Mouse (Mus musculus) neural tube, embryonic 11.5 days (tissue): Measurements from ENCODE around the gene Nek7. TPM values are rescaled to one million over a fixed set of nuclear protein-coding genes. Genes with fewer than 3 reads are reported as not detected.

ENCODE experiments used
- ATAC-seq: fragments of 200-750 bp; cut with Nextera tagmentation; 2 replicates; pipeline ENCODE4 v1.8.0; 2017; ENCODE audit warnings: moderate number of reproducible peaks, mild to moderate bottlenecking, moderate TSS enrichment, moderate library complexity; ENCODE audit not compliant: insufficient read depth, low FRiP score, low TSS enrichment
- DNase-seq: peaks from one replicate; pipeline ENCODE4 v3.0.0-alpha.2; 2015; ENCODE audit warnings: low spot score
- H3K27ac ChIP-seq: fragments of 300-500 bp; sonication (generic); 2 replicates; pipeline ENCODE4 v1.5.1; 2014; ENCODE audit warnings: low read depth, mild to moderate bottlenecking, low read length
- H3K27me3 ChIP-seq: fragments of 300-500 bp; sonication (generic); 2 replicates; pipeline ENCODE4 v1.6.1; 2014; ENCODE audit warnings: mild to moderate bottlenecking, low read length, mixed read lengths; ENCODE audit not compliant: control insufficient read depth, insufficient read depth
- H3K36me3 ChIP-seq: fragments of 300-500 bp; sonication (generic); 2 replicates; pipeline ENCODE4 v1.6.1; 2014; ENCODE audit warnings: mild to moderate bottlenecking, low read length, moderate library complexity, mixed read lengths; ENCODE audit not compliant: control insufficient read depth, insufficient read depth
- H3K4me1 ChIP-seq: fragments of 300-500 bp; sonication (generic); 2 replicates; pipeline ENCODE4 v1.6.1; 2014; ENCODE audit warnings: low read length, mixed read lengths; ENCODE audit not compliant: control insufficient read depth, insufficient read depth
- H3K4me2 ChIP-seq: fragments of 300-500 bp; sonication (generic); 2 replicates; pipeline ENCODE4 v1.6.1; 2014; ENCODE audit warnings: low read depth, mild to moderate bottlenecking, moderate library complexity
- H3K4me3 ChIP-seq: fragments of 300-500 bp; sonication (generic); 2 replicates; pipeline ENCODE4 v1.5.1; 2014; ENCODE audit warnings: low read depth, low read length
- H3K9ac ChIP-seq: fragments of 300-500 bp; sonication (generic); 2 replicates; pipeline ENCODE4 v1.6.1; 2014; ENCODE audit warnings: mild to moderate bottlenecking, low read length
- H3K9me3 ChIP-seq: fragments of 300-500 bp; sonication (generic); 2 replicates; pipeline ENCODE4 v1.6.1; 2016; ENCODE audit warnings: low read length; ENCODE audit not compliant: control insufficient read depth
- WGBS: fragments of 180-500 bp; shearing (Covaris S2); extraction: QIAGEN DNeasy Blood & Tissue Kit; methylation state at CpG from one replicate; pipeline ENCODE4 v1.1.7; 2014; 5-methylcytosine and 5-hydroxymethylcytosine counted together
- polyA plus RNA-seq: library from polyadenylated mRNA; unstranded; fragments of >200 nt; fragmentation: Nextera tagmentation; extraction: Ambion mirVana; gene quantifications from 2 replicates; pipeline ENCODE4 v1.2.1, GENCODE M21; 2014

The Nek7 gene
- 23.4 and 24.2 TPM in 2 replicates for polyA plus RNA-seq

GRCm38 (mm10) chr1:138619996-138620461, at the start of gene Nek7:
Gene Nek7, minus strand, starts transcription at chr1:138620141.
- DNase-seq (peak; percentile 42), ATAC-seq (peak; percentile 26; the same call in 1 of the 2 replicates)
- H3K4me3 ChIP-seq = peak within 1 kb of the TSS; percentile 95
- H3K9ac ChIP-seq = peak within 1 kb of the TSS; percentile 79
- 4% methylated on average over 11 of the region's 11 CpGs for WGBS
- no peaks in the 10 kb centered on the region for H3K4me1 ChIP-seq
- H3K36me3 ChIP-seq = no peaks in the 10 kb centered on the region
- H3K4me2 ChIP-seq = peak within 1 kb of the TSS; percentile 41
- no peaks in the 10 kb centered on the region for H3K27me3 ChIP-seq
- peak within 1 kb of the TSS; percentile 83 for H3K27ac ChIP-seq
- H3K9me3 ChIP-seq = no peaks in the 10 kb centered on the region

- Histone ChIP-seq H3K9ac (no peak overlapping the region), H3K4me1 (no peaks in the 10 kb centered on the region), H3K4me3 (no peak overlapping the region), H3K36me3 (no peaks in the 10 kb centered on the region), H3K9me3 (no peaks in the 10 kb centered on the region), H3K27me3 (no peaks in the 10 kb centered on the region), H3K4me2 (no peak overlapping the region), H3K27ac (no peak overlapping the region)
- no peak for DNase-seq
- 64% methylated on average over 2 of the region's 2 CpGs for WGBS
- ATAC-seq = peak; percentile 77
Measured at GRCm38 (mm10) chr1:138662342-138662741, 42.4 kb upstream of the Nek7 start.

- no peaks in the 10 kb centered on the region for H3K4me1 ChIP-seq
- DNase-seq (no peak), ATAC-seq (no peak)
- H3K36me3 ChIP-seq = no peaks in the 10 kb centered on the region
- H3K9me3 ChIP-seq = no peaks in the 10 kb centered on the region
- H3K4me3 ChIP-seq = no peak overlapping the region
- no peak overlapping the region for H3K27ac ChIP-seq
- H3K9ac ChIP-seq = no peak overlapping the region
- H3K27me3 ChIP-seq = no peaks in the 10 kb centered on the region
- H3K4me2 ChIP-seq = no peak overlapping the region
Measured at GRCm38 (mm10) chr1:138654212-138654611, 34.3 kb upstream of the Nek7 start.

- Histone ChIP-seq H3K27ac (no peak overlapping the region), H3K36me3 (no peaks in the 10 kb centered on the region), H3K4me1 (no peaks in the 10 kb centered on the region), H3K4me2 (no peak overlapping the region), H3K9ac (no peak overlapping the region), H3K4me3 (no peak overlapping the region), H3K27me3 (no peaks in the 10 kb centered on the region), H3K9me3 (no peaks in the 10 kb centered on the region)
- no peak for ATAC-seq
- no peak for DNase-seq
- WGBS = 84% methylated on average over 3 of the region's 3 CpGs
Measured at GRCm38 (mm10) chr1:138644991-138645390, 25.1 kb upstream of the Nek7 start.

- WGBS = 81% methylated on average over 3 of the region's 3 CpGs
Measured at GRCm38 (mm10) chr1:138643306-138643830, 23.4 kb upstream of the Nek7 start.

GRCm38 (mm10) chr1:138640934-138641461, 21.1 kb upstream of the Nek7 start:
- no peaks in the 10 kb centered on the region for H3K27me3 ChIP-seq
- ATAC-seq = no peak
- H3K9ac ChIP-seq = no peak overlapping the region
- no peak overlapping the region for H3K4me2 ChIP-seq
- no peak for DNase-seq
- H3K27ac ChIP-seq = no peak overlapping the region
- no peaks in the 10 kb centered on the region for H3K4me1 ChIP-seq
- H3K4me3 ChIP-seq = no peak overlapping the region
- no peaks in the 10 kb centered on the region for H3K9me3 ChIP-seq
- H3K36me3 ChIP-seq = no peaks in the 10 kb centered on the region
- 69% methylated on average over 4 of the region's 4 CpGs for WGBS

More at GRCm38 (mm10) chr1:138643306-138643830, 23.4 kb upstream of the Nek7 start:
- no peaks in the 10 kb centered on the region for H3K9me3 ChIP-seq
- DNase-seq (no peak), ATAC-seq (no peak)
- no peaks in the 10 kb centered on the region for H3K27me3 ChIP-seq
- no peak overlapping the region for H3K4me2 ChIP-seq
- H3K27ac ChIP-seq = no peak overlapping the region
- H3K36me3 ChIP-seq = no peaks in the 10 kb centered on the region
- no peak overlapping the region for H3K9ac ChIP-seq
- H3K4me3 ChIP-seq = no peak overlapping the region
- H3K4me1 ChIP-seq = no peaks in the 10 kb centered on the region

GRCm38 (mm10) chr1:138637850-138638249, 17.9 kb upstream of the Nek7 start:
- Histone ChIP-seq H3K9me3 (no peaks in the 10 kb centered on the region), H3K36me3 (no peaks in the 10 kb centered on the region), H3K4me1 (no peaks in the 10 kb centered on the region), H3K4me2 (no peak overlapping the region), H3K27me3 (no peaks in the 10 kb centered on the region), H3K9ac (no peak overlapping the region), H3K27ac (no peak overlapping the region), H3K4me3 (no peak overlapping the region)
- ATAC-seq = no peak
- DNase-seq = no peak

GRCm38 (mm10) chr1:138634561-138634960, 14.6 kb upstream of the Nek7 start:
- WGBS = 88% methylated on average over 1 of the region's 1 CpGs
- ATAC-seq (no peak), DNase-seq (no peak)
- H3K9ac ChIP-seq = no peak overlapping the region
- H3K4me3 ChIP-seq = no peak overlapping the region
- H3K4me1 ChIP-seq = no peaks in the 10 kb centered on the region
- H3K36me3 ChIP-seq = no peaks in the 10 kb centered on the region
- no peaks in the 10 kb centered on the region for H3K27me3 ChIP-seq
- no peak overlapping the region for H3K4me2 ChIP-seq
- no peak overlapping the region for H3K27ac ChIP-seq
- no peaks in the 10 kb centered on the region for H3K9me3 ChIP-seq

GRCm38 (mm10) chr1:138628919-138629318, 9.0 kb upstream of the Nek7 start:
- H3K36me3 ChIP-seq = no peaks in the 10 kb centered on the region
- H3K9ac ChIP-seq = no peak overlapping the region
- no peaks in the 10 kb centered on the region for H3K4me1 ChIP-seq
- no peak for DNase-seq
- no peaks in the 10 kb centered on the region for H3K27me3 ChIP-seq
- H3K4me2 ChIP-seq = no peak overlapping the region
- H3K4me3 ChIP-seq = no peak overlapping the region
- no peak for ATAC-seq
- 86% methylated on average over 4 of the region's 4 CpGs for WGBS
- no peaks in the 10 kb centered on the region for H3K9me3 ChIP-seq
- no peak overlapping the region for H3K27ac ChIP-seq
